Mouse (Mus musculus) neural tube, embryonic 12.5 days (tissue): ENCODE data around the gene Trabd2b. TPM values are rescaled to one million over a fixed set of nuclear protein-coding genes. Genes with fewer than 3 reads are reported as not detected.

ENCODE experiments used
- ATAC-seq: fragments of 200-750 bp; cut with Nextera tagmentation; 2 replicates; pipeline ENCODE4 v1.8.0; 2017; ENCODE audit warnings: low read depth, mild to moderate bottlenecking, moderate TSS enrichment, moderate library complexity; ENCODE audit not compliant: low FRiP score
- H3K27ac ChIP-seq: fragments of 300-500 bp; sonication (generic); 2 replicates; pipeline ENCODE4 v1.5.1; 2016
- H3K27me3 ChIP-seq: fragments of 300-500 bp; sonication (generic); replicated peaks from 2 replicates; pipeline ENCODE4 v1.6.1; 2016; ENCODE audit warnings: mild to moderate bottlenecking
- H3K36me3 ChIP-seq: fragments of 300-500 bp; sonication (generic); 2 replicates; pipeline ENCODE4 v1.6.1; 2016; ENCODE audit warnings: mild to moderate bottlenecking
- H3K4me1 ChIP-seq: fragments of 300-500 bp; sonication (generic); 2 replicates; pipeline ENCODE4 v1.6.1; 2016
- H3K4me2 ChIP-seq: fragments of 300-500 bp; sonication (generic); replicated peaks from 2 replicates; pipeline ENCODE4 v1.6.1; 2016; ENCODE audit warnings: mild to moderate bottlenecking
- H3K4me3 ChIP-seq: fragments of 300-500 bp; sonication (generic); 2 replicates; pipeline ENCODE4 v1.5.1; 2016
- H3K9ac ChIP-seq: fragments of 300-500 bp; sonication (generic); 2 replicates; pipeline ENCODE4 v1.6.1; 2016; ENCODE audit warnings: mild to moderate bottlenecking
- H3K9me3 ChIP-seq: fragments of 300-500 bp; sonication (generic); 2 replicates; pipeline ENCODE4 v1.6.1; 2016; ENCODE audit warnings: mild to moderate bottlenecking
- WGBS: fragments of 180-500 bp; shearing (Covaris S2); methylation state at CpG from one replicate; pipeline ENCODE4 v1.1.7; 2016; 5-methylcytosine and 5-hydroxymethylcytosine counted together
- polyA plus RNA-seq: library from polyadenylated mRNA; unstranded; fragments of >200 nt; fragmentation: Nextera tagmentation; extraction: Ambion mirVana; gene quantifications from 2 replicates; pipeline ENCODE4 v1.2.1, GENCODE M21; 2016

Gene Trabd2b
- polyA plus RNA-seq, 1 experiment from 2014 or later: 1.6 TPM

DNA sequence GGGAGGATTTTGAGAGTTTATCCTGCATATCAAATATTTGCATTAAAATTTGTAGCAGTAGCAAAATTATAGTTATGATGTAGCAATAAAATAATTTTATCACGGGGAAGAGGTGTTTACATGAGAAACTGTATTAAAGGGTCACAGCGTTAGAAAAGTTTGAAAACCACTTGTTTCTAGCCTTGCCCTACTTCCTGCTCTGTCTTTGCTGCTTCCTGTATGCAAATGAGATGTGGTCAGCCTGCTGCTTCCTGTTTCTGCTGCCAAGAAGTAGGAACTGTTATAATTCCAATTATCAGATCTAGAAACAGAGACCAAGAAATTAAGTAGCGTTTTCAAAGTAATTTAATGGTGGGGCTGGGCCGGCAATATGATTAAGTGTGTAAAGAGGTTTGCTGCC is 245.9 kb downstream of the Trabd2b start:
- H3K4me3 ChIP-seq: no peak overlapping the region
- H3K36me3 ChIP-seq: no peaks in the 10 kb centered on the region
- no peak for ATAC-seq
- WGBS: 92% methylated on average over 4 of the region's 4 CpGs
- H3K9me3 ChIP-seq: no peaks in the 10 kb centered on the region
- no peak overlapping the region for H3K4me2 ChIP-seq
- H3K9ac ChIP-seq: no peak overlapping the region
- peaks cover 13% of the 10 kb centered on the region for H3K27me3 ChIP-seq
- no peak overlapping the region for H3K27ac ChIP-seq
- peaks cover 11% of the 10 kb centered on the region for H3K4me1 ChIP-seq

DNA sequence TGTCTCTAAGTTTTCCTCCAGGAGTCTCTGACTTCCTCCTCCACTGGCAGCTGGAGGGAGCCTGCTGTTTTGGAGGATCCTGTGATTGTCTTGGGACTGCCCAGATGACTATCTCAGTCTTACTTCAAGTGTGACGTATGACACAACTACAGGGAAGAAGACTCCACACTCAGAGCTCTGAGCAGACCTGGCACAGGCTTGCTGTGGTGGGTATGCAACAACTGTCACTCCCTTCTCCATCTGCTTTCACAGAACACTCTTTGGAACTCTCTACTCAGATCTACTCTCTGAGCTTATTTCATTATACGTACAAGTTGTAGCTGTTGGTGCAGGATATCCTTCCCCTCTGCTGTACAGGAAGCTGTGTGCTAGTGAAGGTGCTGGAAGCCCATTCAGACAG is 251.4 kb downstream of the Trabd2b start:
- no peaks in the 10 kb centered on the region for H3K9me3 ChIP-seq
- H3K4me1 ChIP-seq: no peaks in the 10 kb centered on the region
- no peaks in the 10 kb centered on the region for H3K27me3 ChIP-seq
- 76% methylated on average over 2 of the region's 2 CpGs for WGBS
- no peaks in the 10 kb centered on the region for H3K36me3 ChIP-seq
- H3K27ac ChIP-seq: no peak overlapping the region
- H3K9ac ChIP-seq: no peak overlapping the region
- ATAC-seq: no peak
- H3K4me2 ChIP-seq: no peak overlapping the region
- H3K4me3 ChIP-seq: no peak overlapping the region

DNA sequence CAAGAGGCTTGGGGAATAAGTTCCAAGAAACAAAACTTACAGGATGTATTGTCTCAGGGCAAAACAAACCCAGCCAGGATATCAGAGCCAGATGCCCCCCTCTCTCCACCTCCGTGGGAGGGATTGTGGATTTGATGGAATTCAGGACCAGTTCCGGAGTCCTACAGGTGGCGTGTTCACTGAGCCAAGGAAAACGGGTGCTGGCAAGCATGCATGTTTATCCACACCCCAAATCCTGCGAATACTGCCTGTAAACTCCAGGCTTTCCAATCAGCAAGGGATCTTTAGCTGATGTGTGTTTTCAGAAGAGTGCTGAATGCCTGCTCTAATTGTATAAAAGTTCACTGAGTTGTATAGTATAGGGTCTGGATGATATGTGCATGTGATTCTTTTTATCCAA is 253.4 kb downstream of the Trabd2b start:
- no peak overlapping the region for H3K4me3 ChIP-seq
- peaks cover 7% of the 10 kb centered on the region for H3K27me3 ChIP-seq
- H3K4me2 ChIP-seq: no peak overlapping the region
- H3K4me1 ChIP-seq: no peaks in the 10 kb centered on the region
- H3K9me3 ChIP-seq: no peaks in the 10 kb centered on the region
- H3K9ac ChIP-seq: no peak overlapping the region
- no peak for ATAC-seq
- WGBS: 77% methylated on average over 5 of the region's 5 CpGs
- no peak overlapping the region for H3K27ac ChIP-seq
- H3K36me3 ChIP-seq: no peaks in the 10 kb centered on the region

DNA sequence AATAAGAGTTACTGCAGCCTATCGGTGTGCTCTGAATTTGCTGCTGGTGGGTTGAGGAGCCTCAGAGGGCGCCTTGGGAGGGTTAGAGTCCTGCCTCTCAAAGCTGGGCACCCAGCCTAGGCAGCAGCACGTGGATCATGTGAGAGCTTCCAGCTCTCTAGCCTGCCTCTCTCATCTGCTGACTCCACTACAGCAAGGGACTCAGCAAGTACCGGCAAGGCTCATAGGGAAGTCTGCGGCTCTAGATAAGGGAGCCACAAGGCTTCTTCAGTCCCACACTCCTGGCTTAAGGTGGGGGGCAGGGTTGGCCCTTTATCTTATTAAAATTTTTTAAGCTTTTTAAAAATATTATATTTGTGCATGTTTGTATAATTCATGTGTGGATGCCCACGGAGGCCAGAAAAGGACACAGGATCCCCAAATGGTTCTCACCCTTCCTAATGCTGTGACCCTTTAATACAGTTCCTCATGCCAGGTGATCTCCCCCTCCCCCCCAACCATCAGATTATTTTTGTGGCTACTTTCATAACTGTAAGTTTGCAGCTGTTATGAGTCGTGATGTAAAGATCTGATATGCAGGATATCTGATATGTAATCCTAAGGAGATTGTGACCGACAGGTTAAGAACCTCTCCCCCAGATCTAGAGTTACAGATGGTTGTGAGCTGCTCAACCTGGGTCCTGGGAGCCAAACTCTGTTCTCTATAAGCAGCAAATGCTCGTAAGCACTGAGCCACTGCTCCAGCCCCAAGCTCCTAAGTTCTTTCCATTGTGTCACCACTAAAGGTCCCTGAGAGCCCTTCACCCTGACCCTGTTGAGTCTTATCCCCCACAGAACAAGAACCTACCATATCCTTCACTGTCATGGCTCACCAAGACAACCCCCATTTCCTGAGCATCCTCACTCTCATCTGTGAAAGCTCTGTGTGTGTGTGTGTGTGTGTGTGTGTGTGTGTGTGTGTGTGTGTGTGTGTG is 257.8 kb downstream of the Trabd2b start:
- H3K27ac ChIP-seq: no peak overlapping the region
- no peak overlapping the region for H3K4me2 ChIP-seq
- H3K27me3 ChIP-seq: peaks cover 47% of the 10 kb centered on the region
- no peak overlapping the region for H3K4me3 ChIP-seq
- ATAC-seq: no peak
- WGBS: 78% methylated on average over 9 of the region's 9 CpGs
- no peaks in the 10 kb centered on the region for H3K9me3 ChIP-seq
- no peak overlapping the region for H3K9ac ChIP-seq
- H3K36me3 ChIP-seq: no peaks in the 10 kb centered on the region
- H3K4me1 ChIP-seq: peaks cover 12% of the 10 kb centered on the region

Other genes with a start within 250 kb of the Trabd2b start
- gene Skint11, start 243.3 kb upstream of the Trabd2b start, polyA plus RNA-seq: not detected in 2 replicates